Mouse (Mus musculus): Measurements from ENCODE around the gene Pik3ap1. TPM values are rescaled to one million over a fixed set of nuclear protein-coding genes. Genes with fewer than 3 reads are reported as not detected.
A peak's percentile ranks its signal among the peaks of the same experiment; 100 is the strongest.

Gene Pik3ap1
- polyA plus RNA-seq, 1 experiment from 2014 or later = 2.0 TPM

- 2% methylated on average over 50 of the region's 51 CpGs for WGBS
- ATAC-seq = peak; percentile 85
- H3K27ac ChIP-seq (ENCODE audit: low read length) = peak overlapping the region; percentile 96
These were observed 121.9 kb downstream of the Pik3ap1 start for GRCm38 (mm10) chr19:41262712-41263629.

GRCm38 (mm10) chr19:41260736-41261135 is 124.2 kb downstream of the Pik3ap1 start:
- Histone ChIP-seq H3K9me3 (ENCODE audit: control insufficient read depth, low read length) (no peaks in the 10 kb centered on the region), H3K4me1 (replicated peaks; ENCODE audit: control insufficient read depth, insufficient read depth, low read length) (peaks cover 32% of the 10 kb centered on the region), H3K27me3 (replicated peaks; ENCODE audit: control insufficient read depth, insufficient read depth, low read length) (no peaks in the 10 kb centered on the region), H3K27ac (ENCODE audit: low read length) (no peak overlapping the region), H3K4me3 (replicated peaks; ENCODE audit: low read length) (no peak overlapping the region), H3K9ac (replicated peaks; ENCODE audit: low read depth, low read length) (no peak overlapping the region), H3K4me2 (ENCODE audit: low read length) (no peak overlapping the region), H3K36me3 (ENCODE audit: control insufficient read depth, insufficient read depth) (no peaks in the 10 kb centered on the region)
- no peak for ATAC-seq
- WGBS = 87% methylated on average over 3 of the region's 3 CpGs

More at GRCm38 (mm10) chr19:41262712-41263629, 121.9 kb downstream of the Pik3ap1 start:
- Histone ChIP-seq H3K9ac (replicated peaks; ENCODE audit: low read depth, low read length) (peak overlapping the region; percentile 97), H3K9me3 (ENCODE audit: control insufficient read depth, low read length) (no peaks in the 10 kb centered on the region), H3K4me3 (replicated peaks; ENCODE audit: low read length) (peak overlapping the region; percentile 92), H3K4me1 (replicated peaks; ENCODE audit: control insufficient read depth, insufficient read depth, low read length) (peaks cover 32% of the 10 kb centered on the region), H3K4me2 (ENCODE audit: low read length) (peak overlapping the region; percentile 87), H3K36me3 (ENCODE audit: control insufficient read depth, insufficient read depth) (no peaks in the 10 kb centered on the region), H3K27me3 (replicated peaks; ENCODE audit: control insufficient read depth, insufficient read depth, low read length) (no peaks in the 10 kb centered on the region)

DNA sequence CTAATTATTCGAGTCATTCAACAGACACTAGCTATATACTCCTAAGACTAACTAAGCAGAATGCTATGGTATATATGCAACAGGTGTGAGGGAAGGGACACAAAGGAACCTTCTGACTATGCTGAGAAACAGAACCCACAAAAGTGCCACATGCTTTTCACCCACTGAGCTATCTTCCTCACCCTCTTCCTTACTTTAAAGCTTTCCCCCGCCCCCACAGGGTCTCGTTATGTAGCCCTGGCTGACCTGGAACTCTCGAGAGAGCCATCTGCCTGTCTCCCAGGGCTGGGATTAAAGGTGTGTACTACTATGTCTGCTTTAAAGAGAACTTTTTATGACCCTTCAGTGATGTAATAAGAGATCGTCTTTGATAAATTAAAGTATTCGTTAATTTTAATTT is 125.6 kb downstream of the Pik3ap1 start:
- no peak overlapping the region for H3K27ac ChIP-seq (ENCODE audit: low read length)
- no peaks in the 10 kb centered on the region for H3K9me3 ChIP-seq (ENCODE audit: control insufficient read depth, low read length)
- H3K27me3 ChIP-seq (replicated peaks; ENCODE audit: control insufficient read depth, insufficient read depth, low read length) = no peaks in the 10 kb centered on the region
- peaks cover 25% of the 10 kb centered on the region for H3K4me1 ChIP-seq (replicated peaks; ENCODE audit: control insufficient read depth, insufficient read depth, low read length)
- 74% methylated on average over 6 of the region's 6 CpGs for WGBS
- H3K4me3 ChIP-seq (replicated peaks; ENCODE audit: low read length) = no peak overlapping the region
- ATAC-seq = no peak
- H3K9ac ChIP-seq (replicated peaks; ENCODE audit: low read depth, low read length) = no peak overlapping the region
- no peak overlapping the region for H3K4me2 ChIP-seq (ENCODE audit: low read length)
- no peaks in the 10 kb centered on the region for H3K36me3 ChIP-seq (ENCODE audit: control insufficient read depth, insufficient read depth)

GRCm38 (mm10) chr19:41258707-41259106 is 126.2 kb downstream of the Pik3ap1 start:
- no peaks in the 10 kb centered on the region for H3K9me3 ChIP-seq (ENCODE audit: control insufficient read depth, low read length)
- H3K9ac ChIP-seq (replicated peaks; ENCODE audit: low read depth, low read length) = no peak overlapping the region
- 48% methylated on average over 2 of the region's 2 CpGs for WGBS
- ATAC-seq = no peak
- peaks cover 25% of the 10 kb centered on the region for H3K4me1 ChIP-seq (replicated peaks; ENCODE audit: control insufficient read depth, insufficient read depth, low read length)
- no peak overlapping the region for H3K4me3 ChIP-seq (replicated peaks; ENCODE audit: low read length)
- H3K27ac ChIP-seq (ENCODE audit: low read length) = no peak overlapping the region
- H3K36me3 ChIP-seq (ENCODE audit: control insufficient read depth, insufficient read depth) = no peaks in the 10 kb centered on the region
- no peaks in the 10 kb centered on the region for H3K27me3 ChIP-seq (replicated peaks; ENCODE audit: control insufficient read depth, insufficient read depth, low read length)
- no peak overlapping the region for H3K4me2 ChIP-seq (ENCODE audit: low read length)

GRCm38 (mm10) chr19:41254584-41254983 is 130.3 kb downstream of the Pik3ap1 start:
- Histone ChIP-seq H3K4me3 (replicated peaks; ENCODE audit: low read length) (no peak overlapping the region), H3K36me3 (ENCODE audit: control insufficient read depth, insufficient read depth) (no peaks in the 10 kb centered on the region; the same call in 1 of the 2 replicates), H3K4me1 (replicated peaks; ENCODE audit: control insufficient read depth, insufficient read depth, low read length) (no peaks in the 10 kb centered on the region), H3K9ac (replicated peaks; ENCODE audit: low read depth, low read length) (no peak overlapping the region), H3K27ac (ENCODE audit: low read length) (no peak overlapping the region), H3K9me3 (ENCODE audit: control insufficient read depth, low read length) (no peaks in the 10 kb centered on the region), H3K4me2 (ENCODE audit: low read length) (no peak overlapping the region), H3K27me3 (replicated peaks; ENCODE audit: control insufficient read depth, insufficient read depth, low read length) (no peaks in the 10 kb centered on the region)
- 80% methylated on average over 5 of the region's 5 CpGs for WGBS
- no peak for ATAC-seq

GRCm38 (mm10) chr19:41248968-41249367 is 135.9 kb downstream of the Pik3ap1 start:
- H3K4me1 ChIP-seq (replicated peaks; ENCODE audit: control insufficient read depth, insufficient read depth, low read length) = no peaks in the 10 kb centered on the region
- H3K36me3 ChIP-seq (ENCODE audit: control insufficient read depth, insufficient read depth) = peaks cover 4% of the 10 kb centered on the region
- no peak overlapping the region for H3K9ac ChIP-seq (replicated peaks; ENCODE audit: low read depth, low read length)
- no peak overlapping the region for H3K27ac ChIP-seq (ENCODE audit: low read length)
- H3K9me3 ChIP-seq (ENCODE audit: control insufficient read depth, low read length) = no peaks in the 10 kb centered on the region
- no peak overlapping the region for H3K4me3 ChIP-seq (replicated peaks; ENCODE audit: low read length)
- H3K27me3 ChIP-seq (replicated peaks; ENCODE audit: control insufficient read depth, insufficient read depth, low read length) = no peaks in the 10 kb centered on the region
- no peak for ATAC-seq
- WGBS = 72% methylated on average over 4 of the region's 4 CpGs
- no peak overlapping the region for H3K4me2 ChIP-seq (ENCODE audit: low read length)

DNA sequence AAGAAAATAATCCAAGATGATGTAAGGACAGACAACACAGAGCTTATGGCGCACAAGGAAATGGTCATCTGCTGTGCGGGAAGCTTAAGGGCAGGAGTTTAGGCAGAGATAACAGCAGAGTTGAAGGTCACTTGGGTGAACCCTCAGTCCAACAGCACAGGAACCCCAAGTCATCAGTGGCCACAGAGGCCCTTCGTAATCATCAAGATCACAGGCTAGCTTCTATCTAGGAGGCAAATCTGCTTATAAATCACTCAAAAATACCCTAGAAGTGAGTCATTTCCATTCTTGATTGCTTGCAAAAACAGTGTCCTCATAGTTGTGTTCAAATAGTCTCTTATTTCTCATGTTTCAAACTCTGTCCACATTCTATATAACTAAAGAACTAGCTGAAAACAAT is 136.6 kb downstream of the Pik3ap1 start:
- no peak overlapping the region for H3K4me2 ChIP-seq (ENCODE audit: low read length)
- H3K9ac ChIP-seq (replicated peaks; ENCODE audit: low read depth, low read length) = no peak overlapping the region
- no peaks in the 10 kb centered on the region for H3K9me3 ChIP-seq (ENCODE audit: control insufficient read depth, low read length)
- no peak overlapping the region for H3K4me3 ChIP-seq (replicated peaks; ENCODE audit: low read length)
- peaks cover 4% of the 10 kb centered on the region; the same call in 1 of the 2 replicates for H3K36me3 ChIP-seq (ENCODE audit: control insufficient read depth, insufficient read depth)
- no peak overlapping the region for H3K27ac ChIP-seq (ENCODE audit: low read length)
- no peaks in the 10 kb centered on the region for H3K4me1 ChIP-seq (replicated peaks; ENCODE audit: control insufficient read depth, insufficient read depth, low read length)
- WGBS = 96% methylated on average over 3 of the region's 3 CpGs
- ATAC-seq = no peak
- no peaks in the 10 kb centered on the region for H3K27me3 ChIP-seq (replicated peaks; ENCODE audit: control insufficient read depth, insufficient read depth, low read length)

- Histone ChIP-seq H3K4me3 (replicated peaks; ENCODE audit: low read length) (no peak overlapping the region), H3K9me3 (ENCODE audit: control insufficient read depth, low read length) (no peaks in the 10 kb centered on the region), H3K27me3 (replicated peaks; ENCODE audit: control insufficient read depth, insufficient read depth, low read length) (no peaks in the 10 kb centered on the region), H3K9ac (replicated peaks; ENCODE audit: low read depth, low read length) (no peak overlapping the region), H3K27ac (ENCODE audit: low read length) (no peak overlapping the region), H3K4me1 (replicated peaks; ENCODE audit: control insufficient read depth, insufficient read depth, low read length) (no peaks in the 10 kb centered on the region), H3K36me3 (ENCODE audit: control insufficient read depth, insufficient read depth) (peaks cover 8% of the 10 kb centered on the region), H3K4me2 (ENCODE audit: low read length) (no peak overlapping the region)
- no peak for ATAC-seq
- 91% methylated on average over 4 of the region's 4 CpGs for WGBS
These were observed 138.6 kb downstream of the Pik3ap1 start for GRCm38 (mm10) chr19:41246271-41246670.

- 0 out of 2 replicates have a peak, but pooled peaks have one; percentile 20 for ATAC-seq
These were observed 140.3 kb downstream of the Pik3ap1 start for GRCm38 (mm10) chr19:41244581-41244980.

More at GRCm38 (mm10) chr19:41244581-41244980, 140.3 kb downstream of the Pik3ap1 start:
- peaks cover 10% of the 10 kb centered on the region for H3K36me3 ChIP-seq (ENCODE audit: control insufficient read depth, insufficient read depth)
- H3K27me3 ChIP-seq (replicated peaks; ENCODE audit: control insufficient read depth, insufficient read depth, low read length) = no peaks in the 10 kb centered on the region
- no peak overlapping the region for H3K27ac ChIP-seq (ENCODE audit: low read length)
- WGBS = 63% methylated on average over 6 of the region's 6 CpGs
- H3K4me1 ChIP-seq (replicated peaks; ENCODE audit: control insufficient read depth, insufficient read depth, low read length) = no peaks in the 10 kb centered on the region
- H3K4me3 ChIP-seq (replicated peaks; ENCODE audit: low read length) = no peak overlapping the region
- no peak overlapping the region for H3K9ac ChIP-seq (replicated peaks; ENCODE audit: low read depth, low read length)
- no peaks in the 10 kb centered on the region for H3K9me3 ChIP-seq (ENCODE audit: control insufficient read depth, low read length)
- H3K4me2 ChIP-seq (ENCODE audit: low read length) = no peak overlapping the region

All from forebrain, embryonic 16.5 days (tissue).